Mouse (Mus musculus) embryonic facial prominence, embryonic 11.5 days (tissue): ENCODE measurements around the gene Mlph. TPM values are rescaled to one million over a fixed set of nuclear protein-coding genes. Genes with fewer than 3 reads are reported as not detected.

Experiments
- ATAC-seq: fragments of 200-750 bp; cut with Nextera tagmentation; replicated peaks from 2 replicates; pipeline ENCODE4 v1.8.0; 2017; ENCODE audit warnings: low read depth; ENCODE audit not compliant: insufficient number of reproducible peaks, low FRiP score, low TSS enrichment
- DNase-seq: peaks from one replicate; pipeline ENCODE4 v3.0.0-alpha.2; 2015; ENCODE audit warnings: low spot score
- H3K27ac ChIP-seq: fragments of 300-500 bp; sonication (generic); replicated peaks from 2 replicates; pipeline ENCODE4 v1.5.1; 2014; ENCODE audit warnings: mild to moderate bottlenecking, low read depth, low read length, control low read depth
- H3K27me3 ChIP-seq: fragments of 300-500 bp; sonication (generic); 2 replicates; pipeline ENCODE4 v1.6.1; 2014; ENCODE audit warnings: mild to moderate bottlenecking, low read length, moderate library complexity, mixed read lengths; ENCODE audit not compliant: control insufficient read depth, insufficient read depth
- H3K36me3 ChIP-seq: fragments of 300-500 bp; sonication (generic); replicated peaks from 2 replicates; pipeline ENCODE4 v1.6.1; 2014; ENCODE audit warnings: low read depth, mild to moderate bottlenecking, low read length, moderate library complexity, mixed read lengths; ENCODE audit not compliant: control insufficient read depth, insufficient read depth
- H3K4me1 ChIP-seq: fragments of 300-500 bp; sonication (generic); 2 replicates; pipeline ENCODE4 v1.6.1; 2014; ENCODE audit warnings: low read length, mixed read lengths; ENCODE audit not compliant: control insufficient read depth, insufficient read depth
- H3K4me2 ChIP-seq: fragments of 300-500 bp; sonication (generic); 2 replicates; pipeline ENCODE4 v1.6.1; 2014; ENCODE audit warnings: low read depth, mild to moderate bottlenecking, control low read depth, low read length, moderate library complexity
- H3K4me3 ChIP-seq: fragments of 300-500 bp; sonication (generic); 2 replicates; pipeline ENCODE4 v1.5.1; 2014; ENCODE audit warnings: low read depth, low read length, control low read depth
- H3K9ac ChIP-seq: fragments of 300-500 bp; sonication (generic); replicated peaks from 2 replicates; pipeline ENCODE4 v1.6.1; 2014; ENCODE audit warnings: mild to moderate bottlenecking, control low read depth, low read length
- H3K9me3 ChIP-seq: fragments of 300-500 bp; sonication (generic); replicated peaks from 2 replicates; pipeline ENCODE4 v1.6.1; 2016; ENCODE audit warnings: mild to moderate bottlenecking, low read length, inconsistent platforms, mixed read lengths; ENCODE audit not compliant: control insufficient read depth
- WGBS: fragments of 180-500 bp; shearing (Covaris S2); extraction: QIAGEN DNeasy Blood & Tissue Kit; methylation state at CpG from one replicate; pipeline ENCODE4 v1.1.7; 2014; 5-methylcytosine and 5-hydroxymethylcytosine counted together
- polyA plus RNA-seq: library from polyadenylated mRNA; unstranded; fragments of >200 nt; fragmentation: Nextera tagmentation; extraction: Ambion mirVana; gene quantifications from 2 replicates; pipeline ENCODE4 v1.2.1, GENCODE M21; 2014

Mlph gene
- polyA plus RNA-seq, 1 experiment from 2014 or later, result 0.07 TPM

DNA sequence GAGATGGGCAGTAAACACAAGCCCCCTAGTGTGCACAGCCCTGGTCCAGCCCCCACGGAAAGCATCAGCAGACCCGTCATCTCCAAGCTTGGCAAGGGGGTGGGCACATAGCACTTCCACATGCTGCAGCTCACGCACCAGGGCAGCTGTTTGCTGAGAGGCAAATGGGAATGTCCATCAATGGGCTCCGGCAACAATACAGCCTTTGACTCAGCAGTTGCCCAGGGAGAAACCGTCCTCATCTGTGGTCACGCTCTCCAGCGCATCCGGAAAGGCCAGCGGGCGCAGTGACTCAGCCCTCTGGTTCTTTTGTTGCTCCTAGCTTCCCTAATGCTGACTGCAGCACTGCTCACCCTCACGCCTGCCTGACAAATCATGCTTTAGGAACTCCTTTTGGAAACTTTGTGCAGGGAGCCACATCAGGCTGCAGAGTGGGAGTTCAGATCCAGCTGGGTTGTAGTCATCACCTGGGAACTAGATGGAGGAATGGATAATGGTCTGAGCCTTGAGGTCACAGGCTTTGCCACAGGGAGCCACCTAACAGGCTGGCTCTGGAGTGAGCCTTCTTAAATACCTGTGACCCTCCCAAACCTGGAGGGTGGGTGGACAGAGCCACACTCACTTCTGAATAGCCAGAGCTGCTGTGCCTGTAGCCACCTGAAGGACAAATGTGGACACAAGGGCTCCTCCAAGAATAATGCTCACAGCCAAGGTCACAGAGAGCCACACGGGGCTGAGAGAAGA, 60.2 kb downstream of the Mlph start:
- no peaks in the 10 kb centered on the region for H3K36me3 ChIP-seq
- peaks cover 8% of the 10 kb centered on the region for H3K4me1 ChIP-seq
- peak; percentile 54 for DNase-seq
- H3K27ac ChIP-seq, result no peak overlapping the region
- H3K4me2 ChIP-seq, result no peak overlapping the region; the same call in 1 of the 2 replicates
- ATAC-seq, result peak; percentile 78
- H3K4me3 ChIP-seq, result no peak overlapping the region
- no peaks in the 10 kb centered on the region for H3K27me3 ChIP-seq
- no peak overlapping the region for H3K9ac ChIP-seq
- 15% methylated on average over 12 of the region's 12 CpGs for WGBS
- H3K9me3 ChIP-seq, result no peaks in the 10 kb centered on the region

DNA sequence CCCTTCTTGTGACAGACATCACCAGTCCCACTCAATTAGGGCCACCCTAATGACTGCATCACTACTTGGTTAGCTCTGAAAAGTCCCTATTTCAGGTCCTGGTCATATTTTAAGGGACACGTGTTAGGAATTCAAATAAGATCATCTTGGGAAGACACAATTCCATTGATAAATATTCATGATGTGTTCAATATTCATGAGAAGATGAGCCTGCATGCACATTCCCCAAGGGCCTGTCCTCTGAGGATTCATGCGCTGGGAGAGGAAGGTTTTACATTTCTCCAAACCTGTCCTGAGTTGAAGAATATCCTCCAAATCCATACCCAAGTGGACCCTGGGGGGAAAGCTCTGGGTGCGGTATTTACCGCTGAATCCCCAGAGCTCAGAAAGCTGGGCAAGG, 61.1 kb downstream of the Mlph start:
- no peak overlapping the region for H3K4me3 ChIP-seq
- no peak overlapping the region for H3K4me2 ChIP-seq
- H3K9me3 ChIP-seq, result no peaks in the 10 kb centered on the region
- no peak overlapping the region for H3K9ac ChIP-seq
- peaks cover 8% of the 10 kb centered on the region for H3K4me1 ChIP-seq
- no peak overlapping the region for H3K27ac ChIP-seq
- 86% methylated on average over 4 of the region's 4 CpGs for WGBS
- no peaks in the 10 kb centered on the region for H3K27me3 ChIP-seq
- H3K36me3 ChIP-seq, result no peaks in the 10 kb centered on the region
- DNase-seq (no peak), ATAC-seq (no peak)

DNA sequence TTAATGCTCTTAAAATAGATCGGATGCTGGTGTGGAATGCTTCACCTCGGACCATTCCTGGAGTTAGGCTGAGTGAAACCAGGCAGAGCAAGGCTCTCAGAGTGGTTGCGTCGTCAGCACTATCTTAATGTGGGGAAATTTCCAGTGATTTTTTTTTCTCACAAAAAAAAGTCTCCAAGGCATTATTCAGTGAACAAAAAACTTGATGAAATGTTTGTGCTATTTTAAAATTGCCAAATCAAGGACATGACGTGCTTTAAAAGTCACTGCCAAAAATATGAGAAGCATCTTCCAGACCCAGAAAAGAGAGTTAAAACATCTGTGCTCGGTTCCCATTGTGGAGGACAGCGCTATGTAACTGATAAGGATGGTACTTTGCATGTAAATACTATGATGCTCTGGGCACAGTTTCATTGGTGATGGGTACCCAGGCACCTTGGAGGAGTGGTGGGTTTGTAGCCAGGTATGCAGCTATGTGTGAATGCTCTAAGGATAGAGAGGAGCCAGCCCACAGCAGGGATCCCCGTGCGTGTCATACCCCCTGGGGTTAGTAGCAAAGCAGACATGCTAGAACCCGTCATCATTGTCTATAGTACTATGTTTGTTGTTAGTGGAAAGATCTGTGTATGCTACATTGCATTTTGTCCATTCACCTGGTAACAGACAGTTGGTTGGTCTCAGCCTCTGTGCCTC, 65.9 kb downstream of the Mlph start:
- H3K4me1 ChIP-seq, result no peaks in the 10 kb centered on the region
- ATAC-seq (no peak), DNase-seq (no peak)
- 76% methylated on average over 10 of the region's 10 CpGs for WGBS
- H3K9ac ChIP-seq, result no peak overlapping the region
- no peak overlapping the region for H3K4me2 ChIP-seq
- no peaks in the 10 kb centered on the region for H3K36me3 ChIP-seq
- H3K9me3 ChIP-seq, result no peaks in the 10 kb centered on the region
- no peak overlapping the region for H3K4me3 ChIP-seq
- H3K27ac ChIP-seq, result no peak overlapping the region
- H3K27me3 ChIP-seq, result no peaks in the 10 kb centered on the region

DNA sequence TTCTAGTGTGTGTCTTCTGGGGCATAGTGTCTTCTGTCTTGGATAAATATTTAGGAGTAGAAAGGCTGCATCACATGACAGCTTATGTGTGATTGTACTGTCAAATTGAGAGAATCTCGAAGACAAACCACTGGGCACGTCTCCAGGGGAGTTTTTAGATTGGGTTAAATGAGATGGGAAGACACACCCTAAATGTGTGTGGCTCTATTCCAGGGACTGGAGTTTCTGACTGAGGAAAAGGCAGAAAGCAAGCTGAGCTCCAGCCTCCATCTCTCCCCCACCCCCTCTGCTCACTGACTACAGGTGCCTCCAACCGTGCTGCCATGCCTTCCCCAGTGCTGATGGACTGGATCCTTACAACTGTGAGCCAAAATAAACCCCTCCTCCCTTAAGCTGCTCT, 66.5 kb downstream of the Mlph start:
- Histone ChIP-seq H3K4me1 (no peaks in the 10 kb centered on the region), H3K9me3 (no peaks in the 10 kb centered on the region), H3K4me3 (no peak overlapping the region), H3K9ac (no peak overlapping the region), H3K36me3 (no peaks in the 10 kb centered on the region), H3K4me2 (no peak overlapping the region), H3K27ac (no peak overlapping the region), H3K27me3 (no peaks in the 10 kb centered on the region)
- DNase-seq (no peak), ATAC-seq (no peak)
- 74% methylated on average over 3 of the region's 3 CpGs for WGBS

DNA sequence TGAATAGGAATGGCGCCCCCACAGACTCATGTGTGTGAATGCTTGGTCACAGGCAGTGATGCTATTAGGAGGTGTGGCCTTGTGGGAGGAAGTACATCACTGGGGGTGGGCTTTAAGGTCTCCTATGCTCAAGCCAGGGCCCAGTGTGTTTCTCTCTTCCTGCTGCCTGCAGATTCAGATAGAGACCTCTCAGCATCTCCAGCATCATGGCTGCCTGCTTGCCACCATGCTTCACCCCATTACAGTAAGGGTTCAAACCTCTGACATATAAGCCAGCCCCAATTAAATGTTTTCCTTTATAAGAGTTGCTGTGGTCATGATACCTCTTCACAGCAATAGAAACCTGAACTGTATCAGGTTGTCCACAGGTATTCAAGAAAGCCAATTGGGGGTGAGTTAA, 81.0 kb downstream of the Mlph start:
- no peak overlapping the region for H3K4me2 ChIP-seq
- no peak overlapping the region for H3K9ac ChIP-seq
- no peaks in the 10 kb centered on the region for H3K9me3 ChIP-seq
- 100% methylated on average over 1 of the region's 1 CpGs for WGBS
- H3K4me1 ChIP-seq, result peaks cover 2% of the 10 kb centered on the region; the same call in 1 of the 2 replicates
- no peaks in the 10 kb centered on the region for H3K36me3 ChIP-seq
- H3K27me3 ChIP-seq, result no peaks in the 10 kb centered on the region
- H3K4me3 ChIP-seq, result no peak overlapping the region
- ATAC-seq, result no peak
- DNase-seq, result no peak
- no peak overlapping the region for H3K27ac ChIP-seq

DNA sequence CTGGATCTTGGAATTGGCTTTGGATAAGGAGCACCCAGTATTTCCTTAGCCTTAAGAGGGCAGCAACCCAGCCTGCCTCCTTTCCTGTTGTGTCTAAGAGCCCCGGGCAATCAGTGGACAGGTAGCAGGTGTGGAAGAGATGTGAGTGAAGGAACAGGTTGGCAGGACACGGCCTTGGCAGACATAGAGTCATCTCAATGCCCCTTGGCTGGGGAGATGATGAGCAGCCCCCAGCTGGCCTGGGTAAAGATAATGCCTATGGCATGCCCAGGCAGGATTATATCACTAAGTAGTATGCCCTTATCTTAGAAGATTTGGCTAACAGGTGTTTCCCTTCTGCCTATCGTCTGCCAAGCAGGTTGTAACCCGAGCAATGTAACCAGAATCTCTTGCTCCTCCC, 82.3 kb downstream of the Mlph start:
- Histone ChIP-seq H3K4me3 (no peak overlapping the region), H3K4me2 (no peak overlapping the region), H3K27ac (no peak overlapping the region), H3K4me1 (peaks cover 2% of the 10 kb centered on the region; the same call in 1 of the 2 replicates), H3K27me3 (no peaks in the 10 kb centered on the region), H3K9ac (no peak overlapping the region), H3K36me3 (no peaks in the 10 kb centered on the region), H3K9me3 (no peaks in the 10 kb centered on the region)
- WGBS, result 61% methylated on average over 4 of the region's 4 CpGs
- DNase-seq (no peak), ATAC-seq (no peak)

DNA sequence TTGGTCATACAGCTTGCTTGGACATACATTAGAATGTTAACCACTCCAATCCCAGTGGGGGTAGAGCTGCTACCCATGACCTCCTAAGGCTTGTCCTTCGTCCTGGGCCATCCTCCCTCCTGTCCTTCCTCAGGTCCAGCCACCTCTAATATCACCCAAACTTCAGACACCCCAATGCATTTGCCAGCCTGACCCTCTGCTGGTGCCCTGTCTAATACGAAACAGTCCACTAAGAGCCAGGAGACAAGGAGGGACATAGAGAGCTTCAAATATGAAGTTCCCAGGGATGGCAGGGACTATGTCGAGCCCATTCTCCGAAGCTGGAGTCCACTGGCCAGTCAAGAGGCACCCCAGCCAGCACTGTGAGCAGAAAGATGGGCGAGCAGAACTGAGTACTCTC, 82.8 kb downstream of the Mlph start:
- no peak overlapping the region for H3K27ac ChIP-seq
- ATAC-seq, result no peak
- no peaks in the 10 kb centered on the region for H3K36me3 ChIP-seq
- no peak overlapping the region; the same call in 1 of the 2 replicates for H3K9ac ChIP-seq
- peaks cover 2% of the 10 kb centered on the region; the same call in 1 of the 2 replicates for H3K4me1 ChIP-seq
- no peak for DNase-seq
- no peaks in the 10 kb centered on the region for H3K27me3 ChIP-seq
- no peaks in the 10 kb centered on the region for H3K9me3 ChIP-seq
- H3K4me2 ChIP-seq, result no peak overlapping the region
- 88% methylated on average over 5 of the region's 5 CpGs for WGBS
- H3K4me3 ChIP-seq, result no peak overlapping the region

DNA sequence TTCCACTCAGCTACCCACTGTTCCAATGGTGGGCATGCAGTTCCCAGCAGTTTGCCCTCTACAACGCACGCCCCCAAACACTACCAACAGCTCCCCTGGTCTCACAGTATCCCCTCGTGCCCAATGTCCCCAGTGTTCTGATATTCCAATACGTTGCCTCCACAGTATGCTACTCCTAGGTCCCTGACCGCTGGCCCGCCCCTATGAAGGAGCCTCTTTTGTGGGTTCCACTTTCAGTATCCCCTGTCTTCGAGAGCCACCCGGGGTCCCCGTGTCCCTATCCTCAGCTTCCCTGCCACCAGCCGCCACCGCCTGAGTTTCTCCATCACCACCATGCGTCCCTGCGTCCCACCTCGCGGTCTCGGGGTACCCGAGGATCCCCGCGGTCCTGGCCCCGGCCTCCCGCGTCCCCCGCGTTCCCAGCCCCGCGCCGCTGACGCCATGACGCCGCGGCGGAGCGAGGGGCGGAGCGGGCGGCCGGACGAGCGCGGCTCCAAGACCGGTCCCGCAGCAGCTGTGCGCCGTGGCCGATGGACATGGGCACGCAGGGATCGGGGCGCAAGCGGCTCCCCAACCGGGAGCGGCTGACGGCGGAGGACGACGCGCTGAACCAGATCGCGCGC, 83.5 kb downstream of the Mlph start, which contains the start of gene Lrrfip1:
Lrrfip1 (plus strand) TSS at position 470 of the 623 bp plus-strand sequence.
- Histone ChIP-seq H3K4me3 (peak within 1 kb of the TSS; percentile 78), H3K27me3 (no peaks in the 10 kb centered on the region), H3K36me3 (no peaks in the 10 kb centered on the region), H3K4me2 (peak within 1 kb of the TSS; percentile 97), H3K9ac (peak within 1 kb of the TSS; percentile 86), H3K9me3 (no peaks in the 10 kb centered on the region), H3K27ac (no peak within 1 kb of the TSS), H3K4me1 (peaks cover 2% of the 10 kb centered on the region; the same call in 1 of the 2 replicates)
- DNase-seq (peak; percentile 71), ATAC-seq (peak; percentile 71)
- WGBS, result 3% methylated on average over 57 of the region's 59 CpGs
